Mouse (Mus musculus) CD8-positive naive resting alpha-beta T cell, adult 2 months (primary cell): Measurements from ENCODE around the gene Kcna2.
A peak's percentile ranks its signal among the peaks of the same experiment; 100 is the strongest.

Experiments
- DNase-seq, 2 experiments: peaks; one replicate each; pipeline ENCODE4 v3.0.0; 2022; ENCODE audit warnings: low read depth in 2 of 2, low spot score in 2 of 2

Gene Kcna2

GRCm38 (mm10) chr3:107100811-107101455 lies at the start of gene Kcna2:
Kcna2 (plus strand) TSS chr3:107101146.
- DNase-seq = no peak

DNA sequence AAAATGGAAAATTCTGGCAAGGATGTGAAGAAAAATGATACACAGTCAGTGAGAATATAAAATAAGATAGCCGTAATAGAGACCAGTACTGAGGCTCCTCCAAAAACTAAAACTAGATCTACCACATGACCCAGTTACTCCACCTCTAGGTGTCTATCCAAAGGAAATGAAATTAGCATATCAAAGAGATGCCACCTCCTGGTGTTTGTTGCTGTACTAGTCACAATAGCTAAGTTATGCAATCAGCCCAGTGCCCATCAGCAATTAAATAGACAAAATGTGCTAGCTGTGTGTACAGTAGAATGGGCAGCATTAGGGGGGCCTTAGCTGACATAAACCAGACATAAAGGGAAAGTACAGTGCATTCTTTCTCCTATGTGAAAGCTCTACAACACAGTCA lies 39.5 kb upstream of the Kcna2 start:
- DNase-seq = no peak

GRCm38 (mm10) chr3:107062771-107063170 lies 38.2 kb upstream of the Kcna2 start:
- no peak for DNase-seq

GRCm38 (mm10) chr3:107065510-107066095 lies 35.3 kb upstream of the Kcna2 start:
- no peak for DNase-seq

GRCm38 (mm10) chr3:107066165-107066850 lies 34.6 kb upstream of the Kcna2 start:
- no peak for DNase-seq

GRCm38 (mm10) chr3:107067245-107067644 lies 33.7 kb upstream of the Kcna2 start:
- DNase-seq = no peak

DNA sequence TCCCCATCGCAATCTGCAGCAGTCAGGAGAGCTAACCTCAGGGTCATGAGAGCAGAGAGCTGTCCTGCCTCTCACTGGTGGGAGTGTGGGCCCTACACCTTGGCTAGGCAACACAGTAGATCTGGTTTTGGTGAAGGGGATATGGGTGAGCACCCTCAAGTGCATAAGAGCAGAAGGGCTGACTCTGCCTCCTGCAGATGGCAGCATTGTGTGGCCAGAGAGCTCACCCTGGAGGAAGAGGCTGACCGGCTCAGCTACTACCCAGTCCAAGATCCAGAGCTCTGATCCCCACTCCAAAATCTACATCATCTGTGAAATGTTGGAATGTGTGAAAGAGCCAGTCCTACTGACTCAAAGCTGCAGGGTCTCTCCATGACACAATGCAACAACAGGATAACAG lies 27.1 kb upstream of the Kcna2 start:
- DNase-seq = no peak

DNA sequence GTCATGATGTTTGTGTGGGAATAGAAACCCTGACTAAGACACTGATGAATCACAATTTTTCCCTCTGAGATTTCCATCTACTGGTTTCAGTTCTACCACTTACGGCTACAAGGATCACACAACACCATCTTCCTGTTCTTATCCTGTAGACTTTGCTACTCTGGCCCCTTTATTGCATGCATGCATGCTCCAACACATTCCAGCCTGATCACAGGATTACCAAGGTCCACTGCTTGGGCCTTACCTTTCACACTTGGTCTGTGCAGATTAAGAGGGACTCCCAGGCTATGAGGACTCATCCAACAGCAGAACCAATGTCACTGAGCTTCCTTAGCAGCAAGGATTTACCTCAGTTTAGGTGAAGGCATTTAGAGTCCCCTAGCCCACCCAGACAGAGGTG lies 25.2 kb upstream of the Kcna2 start:
- DNase-seq = no peak

GRCm38 (mm10) chr3:107076658-107077057 lies 24.3 kb upstream of the Kcna2 start:
- DNase-seq = no peak

DNA sequence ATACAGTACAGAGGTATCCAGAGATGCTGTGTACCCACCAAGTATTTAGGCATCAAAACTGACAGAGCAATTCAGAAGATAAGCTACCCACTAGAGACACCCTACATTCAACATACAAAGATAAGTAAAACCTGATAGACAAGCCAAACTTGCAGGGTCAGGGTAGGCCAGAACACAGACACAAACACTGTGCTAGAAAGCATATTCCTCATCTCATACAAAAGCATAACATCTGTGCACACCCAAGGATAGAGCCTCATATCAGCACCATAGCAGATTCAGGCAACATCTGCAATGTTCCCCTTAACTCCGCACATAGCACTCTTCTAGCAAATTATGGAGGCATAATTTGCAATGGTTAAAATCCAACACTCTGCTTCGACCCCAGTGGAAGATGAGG lies 23.8 kb upstream of the Kcna2 start:
- DNase-seq = no peak

- peak in 1 of 2 experiments; percentile 60 for DNase-seq
Measured at GRCm38 (mm10) chr3:107080803-107081202, 20.1 kb upstream of the Kcna2 start.

GRCm38 (mm10) chr3:107081227-107081626 lies 19.7 kb upstream of the Kcna2 start:
- DNase-seq = no peak

- no peak for DNase-seq
Measured at GRCm38 (mm10) chr3:107084586-107084985, 16.4 kb upstream of the Kcna2 start.

GRCm38 (mm10) chr3:107087410-107087809 lies 13.5 kb upstream of the Kcna2 start:
- DNase-seq = no peak

DNA sequence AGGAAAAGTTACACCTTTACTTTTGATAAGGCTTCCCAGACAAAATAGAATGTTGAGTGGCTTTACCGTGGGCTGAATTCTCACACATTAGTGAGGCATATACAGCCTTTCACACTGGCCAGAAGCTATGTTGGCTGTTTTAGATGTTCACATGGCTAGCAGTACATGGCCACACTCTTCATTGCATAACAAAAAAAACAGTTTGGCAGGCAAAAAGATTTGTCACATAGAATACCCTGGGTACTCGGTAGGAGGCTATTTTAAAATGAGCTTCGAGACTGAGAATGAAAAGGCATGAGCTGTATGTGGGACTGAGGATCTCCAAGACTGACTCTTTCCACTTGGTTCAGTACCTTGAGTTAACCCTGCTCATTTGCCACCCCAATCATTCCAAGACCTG lies 12.1 kb upstream of the Kcna2 start:
- no peak for DNase-seq

- no peak for DNase-seq
Measured at GRCm38 (mm10) chr3:107089475-107089874, 11.5 kb upstream of the Kcna2 start.

- DNase-seq = peak in 1 of 2 experiments; percentile 48
Measured at GRCm38 (mm10) chr3:107090001-107090400, 10.9 kb upstream of the Kcna2 start.

DNA sequence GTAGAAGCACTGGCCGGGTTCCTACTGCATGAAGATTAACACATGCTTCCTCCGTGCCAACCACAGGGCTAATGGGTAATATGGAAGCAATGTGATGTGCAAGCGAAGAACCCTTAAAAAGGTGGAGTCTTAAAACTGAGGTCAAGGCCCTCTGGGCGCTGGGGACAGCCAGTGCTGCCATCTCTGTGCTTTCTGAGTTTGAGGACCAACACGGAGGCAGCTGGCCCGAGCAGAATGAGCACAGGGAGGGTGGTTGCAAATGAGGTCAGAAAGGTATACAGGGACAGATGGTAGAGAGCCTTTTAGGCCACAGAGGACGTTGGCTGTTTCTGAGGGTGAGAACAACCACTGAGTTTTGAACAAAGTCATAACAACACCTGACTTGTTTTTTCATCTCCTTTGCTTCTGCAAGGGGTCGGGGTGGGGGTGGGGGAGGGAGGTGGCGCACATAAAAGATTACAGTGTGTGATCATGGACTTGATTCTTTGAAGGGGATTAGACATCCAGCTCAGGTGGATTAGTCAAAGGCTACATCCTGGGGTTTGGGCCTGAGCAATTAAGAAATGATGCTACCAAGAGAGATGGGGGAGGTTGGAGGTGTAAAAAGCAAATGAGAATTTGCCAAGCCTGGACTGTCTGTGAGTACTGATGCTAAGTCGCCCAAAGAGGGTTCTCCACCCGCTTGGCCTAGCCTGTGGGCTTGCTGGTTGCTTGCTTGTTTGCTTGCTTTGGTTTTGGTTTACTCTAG lies 10.4 kb upstream of the Kcna2 start:
- no peak for DNase-seq

- peak in 1 of 2 experiments; percentile 48 for DNase-seq
Measured at GRCm38 (mm10) chr3:107094028-107094427, 6.9 kb upstream of the Kcna2 start.

DNA sequence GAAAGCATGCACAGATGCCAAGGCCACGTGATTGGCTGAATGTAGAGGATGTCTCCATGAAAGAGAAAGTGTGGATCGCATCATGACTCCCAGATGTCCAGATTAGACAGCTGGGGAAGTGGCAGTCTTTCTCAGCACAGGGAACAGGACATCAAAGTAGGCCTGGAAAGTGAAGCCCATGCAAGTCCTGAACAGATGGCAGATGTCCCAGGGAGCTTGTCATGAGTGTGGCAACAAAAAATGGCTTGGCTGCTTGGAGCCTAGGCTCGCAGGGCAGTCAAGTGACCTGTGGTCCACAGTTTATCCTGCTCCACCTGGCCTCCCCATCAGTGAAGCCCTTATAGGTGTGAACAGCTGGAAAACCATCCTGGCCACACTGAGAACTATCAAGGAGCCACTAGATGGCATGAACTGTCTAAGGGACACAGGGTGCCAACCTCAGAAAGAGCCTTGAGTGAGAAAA lies 4.6 kb upstream of the Kcna2 start:
- no peak for DNase-seq

DNA sequence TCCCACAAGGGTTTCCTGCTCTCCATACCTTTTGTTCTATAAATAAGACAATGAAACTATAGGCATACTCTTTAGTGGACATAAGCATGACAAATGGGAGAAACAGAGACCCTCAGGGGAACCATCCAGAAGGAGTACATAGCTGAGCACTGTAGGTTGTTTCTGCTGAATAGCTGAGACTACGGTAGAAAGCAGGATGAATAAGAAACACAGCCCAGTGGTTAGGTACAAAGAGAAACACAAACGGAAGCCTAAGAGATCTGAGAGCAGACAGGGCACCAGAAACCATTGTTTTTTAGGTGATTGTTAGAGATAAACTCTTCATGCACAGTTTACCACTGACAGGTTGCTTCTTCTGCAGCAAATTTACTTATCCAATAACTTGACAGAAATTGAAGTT lies 1.1 kb upstream of the Kcna2 start:
- DNase-seq = peak; percentile 26 to 35

DNA sequence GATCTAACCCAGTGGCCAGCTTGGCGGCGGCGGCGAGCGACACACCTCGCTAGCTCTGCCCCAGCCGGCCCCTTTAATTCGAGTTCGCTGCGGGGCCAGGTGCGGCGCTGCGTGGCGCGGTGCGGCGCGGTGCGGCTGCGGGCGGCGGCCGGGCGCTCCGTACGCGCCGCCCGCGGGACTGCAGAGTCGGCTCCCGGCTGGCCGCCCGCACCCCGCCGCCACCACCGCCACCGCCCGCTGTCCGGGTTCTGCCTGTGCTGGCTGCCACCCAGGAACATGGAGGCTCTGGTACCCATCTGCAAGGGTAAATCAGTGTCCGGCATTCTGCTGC lies 475 bp downstream of the Kcna2 start:
- no peak for DNase-seq
